Mouse (Mus musculus) MEL (cell line): Measurements from ENCODE around the gene Gpld1. TPM values are rescaled to one million over a fixed set of nuclear protein-coding genes. Genes with fewer than 3 reads are reported as not detected.
A peak's percentile ranks its signal among the peaks of the same experiment; 100 is the strongest.

Experiments
- DNase-seq: peaks from one replicate; pipeline ENCODE4 v3.0.0; 2011; ENCODE audit warnings: low read depth, low spot score
- H3K27ac ChIP-seq: 2 replicates; pipeline ENCODE4 v1.5.1; 2012; ENCODE audit warnings: low read depth, mild to moderate bottlenecking, control low read depth, low read length, moderate library complexity; ENCODE audit not compliant: control insufficient read depth
- H3K27me3 ChIP-seq, 2 experiments: fragments of 150-350 bp in 1 of 2; sonication (generic) in 1 of 2; 2 replicates each; pipeline ENCODE4 v1.6.1; 2012; ENCODE audit warnings: low read length in 2 of 2, mild to moderate bottlenecking in 2 of 2, improper control_type of control experiment in 1 of 2, moderate library complexity in 1 of 2; ENCODE audit not compliant: insufficient read depth in 2 of 2, control insufficient read depth in 1 of 2
- H3K36me3 ChIP-seq, 2 experiments: 2 replicates each; pipeline ENCODE4 v1.6.1; 2012 to 2014; ENCODE audit warnings: low read length in 2 of 2, improper control_type of control experiment in 1 of 2, inconsistent platforms in 1 of 2, mild to moderate bottlenecking in 1 of 2; ENCODE audit not compliant: insufficient read depth in 2 of 2, control insufficient read depth in 1 of 2
- H3K4me1 ChIP-seq, 2 experiments: fragments of 150-350 bp in 1 of 2; sonication (generic) in 1 of 2; 2 replicates each; pipeline ENCODE4 v1.6.1; 2012; ENCODE audit warnings: low read length in 2 of 2, improper control_type of control experiment in 1 of 2, mild to moderate bottlenecking in 1 of 2; ENCODE audit not compliant: insufficient read depth in 2 of 2, control insufficient read depth in 1 of 2
- H3K4me3 ChIP-seq, 2 experiments: fragments of 150-350 bp in 1 of 2; sonication (generic) in 1 of 2; 2 replicates each; pipeline ENCODE4 v1.5.1; 2012; ENCODE audit warnings: low read depth in 2 of 2, low read length in 2 of 2, mild to moderate bottlenecking in 2 of 2, moderate library complexity in 2 of 2, control low read depth in 1 of 2, improper control_type of control experiment in 1 of 2; ENCODE audit not compliant: control insufficient read depth in 1 of 2, insufficient read depth in 1 of 2
- H3K79me2 ChIP-seq: 2 replicates; pipeline ENCODE4 v1.6.1; 2012; ENCODE audit warnings: mild to moderate bottlenecking, low read length, moderate library complexity; ENCODE audit not compliant: control insufficient read depth, poor library complexity, insufficient read depth
- H3K9ac ChIP-seq: 2 replicates; pipeline ENCODE4 v1.6.1; 2012; ENCODE audit warnings: low read depth, mild to moderate bottlenecking, control low read depth, low read length, moderate library complexity; ENCODE audit not compliant: control insufficient read depth, poor library complexity, severe bottlenecking
- H3K9me3 ChIP-seq: fragments of 150-350 bp; sonication (generic); replicated peaks from 2 replicates; pipeline ENCODE4 v1.6.1; 2012; ENCODE audit warnings: mild to moderate bottlenecking, low read length, improper control_type of control experiment, moderate library complexity; ENCODE audit not compliant: insufficient read depth
- BHLHE40 ChIP-seq: IDR thresholded peaks from 2 replicates; pipeline ENCODE4 v1.6.1; 2012; ENCODE audit warnings: low read depth, mild to moderate bottlenecking, inconsistent platforms, low read length, improper control_type of control experiment, borderline replicate concordance
- CHD1 ChIP-seq: IDR thresholded peaks from 2 replicates; pipeline ENCODE4 v1.6.1; 2012; ENCODE audit warnings: low read depth, mild to moderate bottlenecking, inconsistent platforms, low read length, improper control_type of control experiment
- CTCF ChIP-seq, 3 experiments: IDR thresholded peaks in 2 of 3; conservative IDR thresholded peaks in 1 of 3; 2 replicates each; pipeline ENCODE4 v1.5.1; 2011 to 2012; ENCODE audit warnings: low read length in 3 of 3, low read depth in 2 of 3, mild to moderate bottlenecking in 2 of 3, improper control_type of control experiment in 1 of 3, inconsistent platforms in 1 of 3, mixed read lengths in 1 of 3, moderate library complexity in 1 of 3; ENCODE audit not compliant: control insufficient read depth in 1 of 3, insufficient read depth in 1 of 3, poor library complexity in 1 of 3, severe bottlenecking in 1 of 3
- ELF1 ChIP-seq: IDR thresholded peaks from 2 replicates; pipeline ENCODE4 v1.6.1; 2014; ENCODE audit warnings: low read depth, mild to moderate bottlenecking, inconsistent platforms, low read length, improper control_type of control experiment, moderate library complexity
- EP300 ChIP-seq, 2 experiments: IDR thresholded peaks; 2 replicates each; pipeline ENCODE4 v1.6.1; 2011; ENCODE audit warnings: improper control_type of control experiment in 2 of 2, low read length in 2 of 2, low read depth in 1 of 2, mild to moderate bottlenecking in 1 of 2
- ETS1 ChIP-seq: IDR thresholded peaks from 2 replicates; pipeline ENCODE4 v1.6.1; 2012; ENCODE audit warnings: low read depth, mild to moderate bottlenecking, inconsistent platforms, low read length, improper control_type of control experiment, moderate library complexity
- KAT2A ChIP-seq: conservative IDR thresholded peaks from 2 replicates; pipeline ENCODE4 v1.6.1; 2012; ENCODE audit warnings: low read depth, low read length, improper control_type of control experiment, inconsistent platforms
- MAX ChIP-seq: IDR thresholded peaks from 2 replicates; pipeline ENCODE4 v1.6.1; 2011; ENCODE audit warnings: low read length, improper control_type of control experiment
- MXI1 ChIP-seq: IDR thresholded peaks from 2 replicates; pipeline ENCODE4 v1.6.1; 2011; ENCODE audit warnings: mild to moderate bottlenecking, low read depth, low read length, improper control_type of control experiment
- MYB ChIP-seq: IDR thresholded peaks from 2 replicates; pipeline ENCODE4 v1.6.1; 2011; ENCODE audit warnings: mild to moderate bottlenecking, low read depth, low read length, improper control_type of control experiment
- MYC ChIP-seq: IDR thresholded peaks from 2 replicates; pipeline ENCODE4 v1.6.1; 2011; ENCODE audit warnings: low read depth, mild to moderate bottlenecking, low read length, improper control_type of control experiment, moderate library complexity
- NELFE ChIP-seq: IDR thresholded peaks from 2 replicates; pipeline ENCODE4 v1.6.1; 2011; ENCODE audit warnings: low read depth, low read length, improper control_type of control experiment
- NRF1 ChIP-seq: IDR thresholded peaks from 2 replicates; pipeline ENCODE4 v1.6.1; 2014; ENCODE audit warnings: low read depth, mild to moderate bottlenecking, inconsistent platforms, low read length, improper control_type of control experiment, moderate library complexity; ENCODE audit not compliant: poor library complexity, insufficient read depth, severe bottlenecking
- RAD21 ChIP-seq: IDR thresholded peaks from 2 replicates; pipeline ENCODE4 v1.6.1; 2011; ENCODE audit warnings: mild to moderate bottlenecking, low read depth, low read length, improper control_type of control experiment
- RCOR1 ChIP-seq: IDR thresholded peaks from 2 replicates; pipeline ENCODE4 v1.6.1; 2012; ENCODE audit warnings: low read depth, mild to moderate bottlenecking, inconsistent platforms, low read length, improper control_type of control experiment
- SIN3A ChIP-seq: IDR thresholded peaks from 2 replicates; pipeline ENCODE4 v1.6.1; 2012; ENCODE audit warnings: low read length, improper control_type of control experiment, inconsistent platforms
- SMC3 ChIP-seq: IDR thresholded peaks from 2 replicates; pipeline ENCODE4 v1.6.1; 2011; ENCODE audit warnings: low read depth, low read length, improper control_type of control experiment
- TAL1 ChIP-seq: IDR thresholded peaks from 2 replicates; pipeline ENCODE4 v1.6.1; 2012; ENCODE audit warnings: mild to moderate bottlenecking, inconsistent platforms, low read length, moderate library complexity, mixed read lengths
- TCF12 ChIP-seq: IDR thresholded peaks from 2 replicates; pipeline ENCODE4 v1.6.1; 2014; ENCODE audit warnings: low read depth, mild to moderate bottlenecking, inconsistent platforms, low read length, improper control_type of control experiment, moderate library complexity
- USF1 ChIP-seq: IDR thresholded peaks from 2 replicates; pipeline ENCODE4 v1.6.1; 2014; ENCODE audit warnings: low read depth, mild to moderate bottlenecking, inconsistent platforms, low read length, improper control_type of control experiment, moderate library complexity
- USF2 ChIP-seq, 2 experiments: IDR thresholded peaks; 2 replicates each; pipeline ENCODE4 v1.6.1; 2011 to 2012; ENCODE audit warnings: improper control_type of control experiment in 2 of 2, low read length in 2 of 2, borderline replicate concordance in 1 of 2, inconsistent platforms in 1 of 2, low read depth in 1 of 2, mild to moderate bottlenecking in 1 of 2; ENCODE audit not compliant: insufficient read depth in 1 of 2
- ZC3H11A ChIP-seq: IDR thresholded peaks from 2 replicates; pipeline ENCODE4 v1.6.1; 2012; ENCODE audit warnings: low read depth, mild to moderate bottlenecking, inconsistent platforms, low read length, improper control_type of control experiment
- ZKSCAN1 ChIP-seq: IDR thresholded peaks from 2 replicates; pipeline ENCODE4 v1.6.1; 2012; ENCODE audit warnings: low read depth, mild to moderate bottlenecking, inconsistent platforms, low read length, improper control_type of control experiment, moderate library complexity
- ZMIZ1 ChIP-seq: IDR thresholded peaks from 2 replicates; pipeline ENCODE4 v1.6.1; 2012; ENCODE audit warnings: low read depth, mild to moderate bottlenecking, inconsistent platforms, low read length, improper control_type of control experiment, moderate library complexity
- ZNF384 ChIP-seq: IDR thresholded peaks from 2 replicates; pipeline ENCODE4 v1.6.1; 2012; ENCODE audit warnings: low read depth, mild to moderate bottlenecking, inconsistent platforms, low read length, improper control_type of control experiment
- polyA plus RNA-seq, 2 experiments: library from polyadenylated mRNA; stranded (reverse) in 1 of 2; unstranded in 1 of 2; fragments of >175 nt in 1 of 2; fragments of >200 nt in 1 of 2; gene quantifications; 2 replicates each; pipeline versions ENCODE4 v1.2.1 to v1.2.4; 2012; ENCODE audit warnings: low replicate concordance in 2 of 2, low read depth in 1 of 2; ENCODE audit not compliant: insufficient read length in 2 of 2, insufficient read depth in 1 of 2, missing spikeins in 1 of 2
- total RNA-seq: library from RNA; depleted of rRNA; stranded (reverse); fragments of 300-350 nt; gene quantifications from 2 replicates; pipeline ENCODE4 v1.2.3, GENCODE M21; 2012

Gene Gpld1
- total and polyA plus RNA-seq, 3 experiments: 0.03 to 0.92 TPM; not detected in 1

GRCm38 (mm10) chr13:24947158-24947557, 4.2 kb downstream of the Gpld1 start:
- H3K4me3 ChIP-seq: no peak overlapping the region
- no peak for TF ChIP-seq ZMIZ1
- no peak for TF ChIP-seq ZC3H11A
- no peak for TF ChIP-seq CTCF (IDR thresholded peaks at IDR 0.05 in 2 of 3, conservative IDR thresholded peaks at IDR 0.05 in 1 of 3; ENCODE audit: control insufficient read depth in 1 of 3, insufficient read depth in 1 of 3, low read depth in 2 of 3, low read length in 3 of 3, poor library complexity in 1 of 3, severe bottlenecking in 1 of 3)
- TF ChIP-seq USF2 (IDR thresholded peaks at IDR 0.05; ENCODE audit: borderline replicate concordance in 1 of 2, insufficient read depth in 1 of 2, low read depth in 1 of 2, low read length in 2 of 2): no peak
- TF ChIP-seq SMC3: no peak
- TF ChIP-seq BHLHE40: no peak
- no peak for TF ChIP-seq NRF1
- TF ChIP-seq ZKSCAN1: no peak
- TF ChIP-seq MYC: no peak
- no peak for TF ChIP-seq NELFE
- no peak for TF ChIP-seq ETS1
- TF ChIP-seq MYB: no peak
- no peak for TF ChIP-seq ZNF384
- no peaks in the 10 kb centered on the region for H3K79me2 ChIP-seq
- DNase-seq: no peak
- H3K9me3 ChIP-seq: no peaks in the 10 kb centered on the region
- H3K27ac ChIP-seq: no peak overlapping the region
- H3K36me3 ChIP-seq: peaks cover 0 to under 1% of the 10 kb centered on the region in 2 experiments; a peak in 1 of 4 replicates
- H3K27me3 ChIP-seq: peaks cover 4 to 6% of the 10 kb centered on the region in 2 experiments
- H3K4me1 ChIP-seq: no peaks in the 10 kb centered on the region
- H3K9ac ChIP-seq: no peak overlapping the region

- Histone ChIP-seq H3K9ac (no peak overlapping the region), H3K9me3 (no peaks in the 10 kb centered on the region)
- DNase-seq: no peak
Observed at GRCm38 (mm10) chr13:24948870-24949269, 5.9 kb downstream of the Gpld1 start.

GRCm38 (mm10) chr13:24952659-24953058, 9.7 kb downstream of the Gpld1 start:
- H3K9me3 ChIP-seq: no peaks in the 10 kb centered on the region
- H3K27ac ChIP-seq: peak overlapping the region; percentile 25
- peaks cover 2 to 11% of the 10 kb centered on the region in 2 experiments; a peak in 3 of 4 replicates for H3K4me1 ChIP-seq
- H3K4me3 ChIP-seq: peak overlapping the region; percentile 35 to 36
- H3K36me3 ChIP-seq: peaks cover 0 to 7% of the 10 kb centered on the region in 2 experiments; a peak in 2 of 4 replicates
- peak; percentile 82 for DNase-seq
- no peaks in the 10 kb centered on the region; a peak in 1 of 4 replicates for H3K27me3 ChIP-seq
- TF ChIP-seq ZMIZ1: no peak
- 0 out of 2 replicates have a peak, but pooled peaks have one; percentile 36 for TF ChIP-seq MAX
- TF ChIP-seq RCOR1: no peak
- peak; percentile 52; the same call in 1 of the 2 replicates for TF ChIP-seq MXI1
- TF ChIP-seq USF1: peak; percentile 64; the same call in 1 of the 2 replicates
- TF ChIP-seq EP300 (IDR thresholded peaks at IDR 0.05; ENCODE audit: low read depth in 1 of 2, low read length in 2 of 2): peak; percentile 76
- TF ChIP-seq TAL1: peak; percentile 43
- peak; percentile 76; the same call in 1 of the 2 replicates for TF ChIP-seq TCF12
- TF ChIP-seq ETS1: peak; percentile 90
- TF ChIP-seq SIN3A: peak; percentile 64; the same call in 1 of the 2 replicates
- no peak for TF ChIP-seq ELF1
- TF ChIP-seq KAT2A: 0 out of 2 replicates have a peak, but pooled peaks have one; percentile 20
- H3K79me2 ChIP-seq: no peaks in the 10 kb centered on the region
- H3K9ac ChIP-seq: peak overlapping the region; percentile 22; the same call in 1 of the 2 replicates

More at GRCm38 (mm10) chr13:24948870-24949269, 5.9 kb downstream of the Gpld1 start:
- TF ChIP-seq RAD21 (no peak), EP300 (IDR thresholded peaks at IDR 0.05; ENCODE audit: low read depth in 1 of 2, low read length in 2 of 2) (no peak), ZMIZ1 (no peak), SIN3A (no peak), CHD1 (no peak)
- TF ChIP-seq, all 39 proteins: peak for 0
- H3K4me1 ChIP-seq: peaks cover 2 to 11% of the 10 kb centered on the region in 2 experiments; a peak in 3 of 4 replicates
- H3K36me3 ChIP-seq: peaks cover 0 to 7% of the 10 kb centered on the region in 2 experiments; a peak in 2 of 4 replicates
- no peak overlapping the region for H3K27ac ChIP-seq
- no peaks in the 10 kb centered on the region for H3K79me2 ChIP-seq
- H3K4me3 ChIP-seq: no peak overlapping the region
- H3K27me3 ChIP-seq: peaks cover 0 to 4% of the 10 kb centered on the region in 2 experiments; a peak in 3 of 4 replicates
